Mouse (Mus musculus) ovary, adult 18-20 months (tissue): Measurements from ENCODE around the gene Plekha5.
"Not testable (repeated sequence)": the region's sequence is repeated elsewhere in the genome, so short reads cannot be mapped to it uniquely, and the experiment has no call there.

ENCODE experiments used
- DNase-seq: peaks from one replicate; pipeline ENCODE4 v3.0.0; 2022; ENCODE audit warnings: low spot score, mixed read lengths

The Plekha5 gene

GRCm38 (mm10) chr6:140528414-140528813, 104.6 kb downstream of the Plekha5 start:
- DNase-seq = no peak

- not testable (repeated sequence) for DNase-seq
Observed at GRCm38 (mm10) chr6:140532858-140533257, 109.0 kb downstream of the Plekha5 start.

GRCm38 (mm10) chr6:140533606-140534005, 109.8 kb downstream of the Plekha5 start:
- DNase-seq = no peak

GRCm38 (mm10) chr6:140535504-140535903, 111.7 kb downstream of the Plekha5 start:
- DNase-seq = no peak

GRCm38 (mm10) chr6:140541919-140542318, 118.1 kb downstream of the Plekha5 start:
- no peak for DNase-seq

- no peak for DNase-seq
Observed at GRCm38 (mm10) chr6:140543005-140543794, 119.3 kb downstream of the Plekha5 start.

- no peak for DNase-seq
Observed at GRCm38 (mm10) chr6:140546095-140546494, 122.2 kb downstream of the Plekha5 start.

- no peak for DNase-seq
Observed at GRCm38 (mm10) chr6:140546648-140547201, 122.9 kb downstream of the Plekha5 start.

- no peak for DNase-seq
Observed at GRCm38 (mm10) chr6:140547203-140547944, 123.5 kb downstream of the Plekha5 start.

DNA sequence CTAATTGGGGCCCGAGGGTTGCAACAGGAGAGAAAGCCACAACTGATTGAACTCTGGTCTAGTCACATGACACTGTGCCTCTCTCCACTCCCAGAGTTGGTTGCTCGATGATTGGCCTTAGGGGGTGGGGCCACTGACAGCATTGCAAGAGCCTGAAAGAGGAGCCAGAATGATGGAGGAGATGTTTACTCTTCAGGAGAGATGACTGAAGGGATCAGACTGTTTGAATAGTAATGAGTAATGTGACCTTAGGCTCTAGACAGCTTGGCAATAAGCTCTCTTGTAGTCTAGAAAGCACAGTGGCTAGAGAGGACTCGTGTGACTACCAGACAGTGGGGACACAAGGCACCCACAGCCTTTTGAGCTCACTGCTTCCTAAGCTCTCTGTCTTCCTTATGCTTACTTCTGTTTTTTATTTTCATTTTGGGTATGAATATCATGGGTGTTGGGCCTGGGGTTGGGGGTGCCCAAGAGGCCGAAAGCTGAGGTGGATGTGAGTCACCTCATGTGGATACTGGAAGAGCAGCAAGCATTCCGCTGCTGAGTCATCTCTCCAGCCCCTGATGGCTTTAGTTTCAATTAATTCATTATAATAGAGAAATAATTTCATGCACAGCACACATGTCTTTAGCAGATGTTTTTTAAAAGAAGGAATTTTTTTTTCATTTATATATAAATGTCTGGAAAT, 124.4 kb downstream of the Plekha5 start:
- no peak for DNase-seq

GRCm38 (mm10) chr6:140550741-140551140, 126.9 kb downstream of the Plekha5 start:
- DNase-seq = peak; percentile 36

- no peak for DNase-seq
Observed at GRCm38 (mm10) chr6:140554261-140554660, 130.4 kb downstream of the Plekha5 start.

DNA sequence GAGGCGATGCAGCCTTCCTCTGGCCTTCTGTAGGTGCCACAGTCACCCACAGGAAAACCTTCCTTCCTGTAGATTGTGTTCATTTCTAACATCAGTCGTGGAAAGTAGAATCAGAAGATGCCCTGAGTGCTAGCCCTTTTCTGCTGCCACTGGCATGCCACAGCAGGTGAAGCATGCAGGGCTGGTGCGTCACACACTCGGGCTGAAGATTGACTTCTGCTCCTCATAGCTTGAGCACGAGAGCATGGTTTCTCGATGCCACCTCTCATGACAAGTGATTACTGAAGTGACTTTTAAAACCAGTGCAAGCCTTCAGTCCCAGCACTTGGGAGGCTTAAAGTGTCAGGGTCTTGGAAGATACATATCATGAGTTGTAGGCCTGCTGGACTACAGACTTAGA, 135.6 kb downstream of the Plekha5 start:
- no peak for DNase-seq

DNA sequence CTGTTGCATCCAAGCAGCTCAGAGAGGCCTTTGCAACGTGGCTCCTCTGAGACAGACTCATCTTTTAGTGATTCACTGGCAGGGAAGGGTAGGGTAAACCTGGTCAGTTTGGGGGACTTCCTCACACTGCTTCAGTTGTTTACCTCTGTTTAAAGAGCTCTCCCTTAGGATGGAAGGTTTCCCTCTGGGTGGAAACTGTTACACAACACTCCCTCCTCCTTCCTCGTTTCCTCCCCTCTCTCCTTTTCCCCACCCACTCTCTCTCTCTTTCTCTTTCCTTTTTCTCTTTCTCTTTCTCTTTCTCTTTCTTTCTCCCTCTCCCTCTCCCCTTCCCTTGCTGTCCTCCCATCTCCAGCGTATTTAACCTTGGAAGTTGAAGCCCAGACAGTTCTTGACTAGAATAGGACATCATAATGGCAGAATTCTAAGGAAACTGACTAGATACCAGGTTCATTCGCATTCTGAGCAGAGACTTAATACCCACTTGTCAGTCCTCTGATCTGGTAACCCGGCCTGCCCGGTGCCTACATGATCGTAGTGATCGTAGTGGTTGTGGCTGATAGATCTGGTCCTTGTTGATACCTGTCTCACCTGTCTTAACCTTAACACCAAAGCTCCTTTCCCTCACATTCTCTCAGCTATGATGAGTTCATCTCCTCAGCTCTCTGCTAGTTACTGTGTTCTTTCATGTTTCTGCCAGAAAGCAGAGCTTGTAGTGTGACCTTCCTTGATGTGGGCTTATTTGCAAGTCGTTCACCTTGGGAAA, 137.5 kb downstream of the Plekha5 start:
- no peak for DNase-seq

DNA sequence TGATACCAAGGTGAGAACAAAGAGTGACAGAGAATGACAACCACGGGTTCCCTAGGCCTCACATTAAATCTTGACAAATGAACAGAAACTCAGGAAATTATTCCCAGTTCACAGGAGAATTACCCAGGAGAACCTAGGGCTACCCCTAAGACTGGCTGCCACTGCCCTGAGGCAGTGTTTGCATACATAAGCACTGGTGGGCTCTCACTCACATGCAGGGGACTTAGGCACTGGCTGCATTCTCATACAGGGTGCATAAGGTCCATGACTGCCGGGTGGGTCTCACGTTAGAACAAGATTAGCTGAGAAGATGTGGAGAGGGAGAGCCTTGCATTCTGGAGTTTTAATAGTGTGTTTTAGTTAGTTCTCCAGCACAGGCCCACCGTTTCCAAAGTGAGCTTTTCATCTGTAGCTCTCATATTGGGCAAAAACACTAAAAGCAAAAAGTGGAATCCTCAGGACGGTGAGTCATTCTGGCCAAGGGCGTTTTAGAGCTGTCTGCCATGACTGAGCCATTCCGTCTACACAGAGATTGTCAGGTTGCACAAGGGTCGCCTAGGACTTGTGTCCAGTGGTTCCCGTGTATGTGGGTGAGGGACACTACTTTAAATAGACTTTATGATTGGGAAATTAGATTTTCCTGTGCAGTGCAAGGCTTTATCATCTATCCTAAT, 138.2 kb downstream of the Plekha5 start:
- no peak for DNase-seq

DNA sequence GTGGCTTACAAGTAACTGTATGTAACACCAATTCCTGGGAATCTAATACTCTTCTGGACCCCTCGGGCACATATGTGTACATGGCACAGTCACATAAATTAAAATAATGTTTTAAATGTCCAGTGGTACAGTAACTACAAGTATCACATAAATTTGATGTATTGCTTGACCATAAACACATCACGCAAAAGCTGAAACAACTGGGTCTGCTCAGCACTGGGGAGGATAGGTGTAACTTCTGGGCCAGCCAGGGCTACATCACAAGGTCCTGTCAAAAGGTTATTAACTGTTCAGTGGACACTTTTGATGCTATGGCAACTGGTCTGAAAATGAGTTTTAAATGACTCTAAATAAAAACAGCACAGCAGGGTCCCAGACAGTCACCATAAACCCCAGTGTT, 143.3 kb downstream of the Plekha5 start:
- no peak for DNase-seq

- no peak for DNase-seq
Observed at GRCm38 (mm10) chr6:140567897-140568296, 144.0 kb downstream of the Plekha5 start.

GRCm38 (mm10) chr6:140570152-140570551, 146.3 kb downstream of the Plekha5 start:
- peak; percentile 17 for DNase-seq

GRCm38 (mm10) chr6:140574943-140575342, 151.1 kb downstream of the Plekha5 start:
- DNase-seq = no peak

- no peak for DNase-seq
Observed at GRCm38 (mm10) chr6:140576133-140576532, 152.3 kb downstream of the Plekha5 start.
